Mouse (Mus musculus) mesoderm, embryonic 11.5 days (tissue): ENCODE measurements around the gene 4933406M09Rik.

ENCODE experiments used
- DNase-seq: peaks from one replicate; pipeline ENCODE4 v3.0.0-alpha.2; 2012; ENCODE audit warnings: low read depth, low spot score

The 4933406M09Rik gene

GRCm38 (mm10) chr1:134385666-134386065 lies at the start of gene 4933406M09Rik:
Gene 4933406M09Rik (plus strand): TSS chr1:134385940.
- DNase-seq: no peak

GRCm38 (mm10) chr1:134336958-134337710 lies 48.6 kb upstream of the 4933406M09Rik start:
- DNase-seq: no peak

- DNase-seq: no peak
Measured at GRCm38 (mm10) chr1:134339162-134339561, 46.6 kb upstream of the 4933406M09Rik start.

- DNase-seq: no peak
Measured at GRCm38 (mm10) chr1:134339757-134340619, 45.8 kb upstream of the 4933406M09Rik start.

GRCm38 (mm10) chr1:134341641-134342277 lies 44.0 kb upstream of the 4933406M09Rik start:
- no peak for DNase-seq

- no peak for DNase-seq
Measured at GRCm38 (mm10) chr1:134342278-134342664, 43.5 kb upstream of the 4933406M09Rik start.

- no peak for DNase-seq
Measured at GRCm38 (mm10) chr1:134342781-134343310, 42.9 kb upstream of the 4933406M09Rik start.

GRCm38 (mm10) chr1:134343567-134343966 lies 42.2 kb upstream of the 4933406M09Rik start:
- DNase-seq: no peak

GRCm38 (mm10) chr1:134344005-134344950 lies 41.5 kb upstream of the 4933406M09Rik start:
- peak; percentile 92 for DNase-seq

GRCm38 (mm10) chr1:134345075-134345474 lies 40.7 kb upstream of the 4933406M09Rik start:
- no peak for DNase-seq

- DNase-seq: no peak
Measured at GRCm38 (mm10) chr1:134347791-134348190, 37.9 kb upstream of the 4933406M09Rik start.

GRCm38 (mm10) chr1:134353326-134353725 lies 32.4 kb upstream of the 4933406M09Rik start:
- DNase-seq: no peak

GRCm38 (mm10) chr1:134357461-134357860 lies 28.3 kb upstream of the 4933406M09Rik start:
- DNase-seq: no peak

GRCm38 (mm10) chr1:134360656-134361055 lies 25.1 kb upstream of the 4933406M09Rik start:
- no peak for DNase-seq

- DNase-seq: no peak
Measured at GRCm38 (mm10) chr1:134361195-134361856, 24.4 kb upstream of the 4933406M09Rik start.

- DNase-seq: peak; percentile 97
Measured at GRCm38 (mm10) chr1:134361857-134362212, 23.9 kb upstream of the 4933406M09Rik start, which contains the start of gene Tmem183a. Gene Tmem183a (minus strand): TSS chr1:134361979.

GRCm38 (mm10) chr1:134363194-134363593 lies 22.5 kb upstream of the 4933406M09Rik start:
- DNase-seq: no peak

- DNase-seq: no peak
Measured at GRCm38 (mm10) chr1:134365491-134365890, 20.2 kb upstream of the 4933406M09Rik start.

GRCm38 (mm10) chr1:134368777-134369337 lies 16.9 kb upstream of the 4933406M09Rik start:
- peak; percentile 29 for DNase-seq

- DNase-seq: no peak
Measured at GRCm38 (mm10) chr1:134374124-134374523, 11.6 kb upstream of the 4933406M09Rik start.
